Mouse (Mus musculus): ENCODE data around the gene Med9.

The Med9 gene

DNA sequence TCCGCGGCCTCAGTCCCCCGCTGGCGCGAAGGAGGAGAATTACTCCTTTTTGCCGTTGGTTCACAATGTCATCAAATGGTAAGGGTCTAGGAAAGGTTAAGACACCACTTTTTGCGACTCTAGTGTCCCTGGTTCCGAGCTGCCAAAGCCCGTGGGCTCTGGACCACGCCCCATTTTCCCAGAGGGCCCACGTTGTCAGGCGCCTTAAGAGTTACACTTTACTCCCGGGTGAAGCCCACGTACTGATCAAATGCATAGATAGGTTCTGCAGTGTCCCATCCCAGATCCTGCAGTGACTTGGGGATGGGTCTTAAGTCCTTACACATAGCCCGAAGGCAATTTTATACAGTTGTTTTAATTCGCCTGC is 378 bp downstream of the Med9 start:
- DNase-seq = peak; percentile 3

DNA sequence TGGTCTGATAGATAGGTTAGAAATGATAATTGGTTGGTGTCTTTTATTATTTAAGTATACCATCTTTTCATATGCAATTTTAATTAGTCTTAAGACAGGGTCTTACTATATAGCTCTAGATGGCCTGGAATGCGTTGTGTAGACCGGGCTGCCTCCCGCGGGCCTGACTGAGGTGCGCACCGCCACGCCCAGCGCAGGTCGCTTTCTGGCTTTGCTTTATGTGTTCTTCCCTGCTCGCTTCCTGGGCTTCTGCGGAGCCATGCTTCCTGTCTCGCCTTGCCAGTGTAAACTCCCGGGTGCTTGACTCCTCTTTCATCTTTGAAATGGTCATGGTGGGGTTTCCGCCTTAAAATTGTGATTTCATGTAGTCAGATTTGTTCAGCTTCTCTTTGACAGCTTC is 4.9 kb downstream of the Med9 start:
- DNase-seq = no peak

DNA sequence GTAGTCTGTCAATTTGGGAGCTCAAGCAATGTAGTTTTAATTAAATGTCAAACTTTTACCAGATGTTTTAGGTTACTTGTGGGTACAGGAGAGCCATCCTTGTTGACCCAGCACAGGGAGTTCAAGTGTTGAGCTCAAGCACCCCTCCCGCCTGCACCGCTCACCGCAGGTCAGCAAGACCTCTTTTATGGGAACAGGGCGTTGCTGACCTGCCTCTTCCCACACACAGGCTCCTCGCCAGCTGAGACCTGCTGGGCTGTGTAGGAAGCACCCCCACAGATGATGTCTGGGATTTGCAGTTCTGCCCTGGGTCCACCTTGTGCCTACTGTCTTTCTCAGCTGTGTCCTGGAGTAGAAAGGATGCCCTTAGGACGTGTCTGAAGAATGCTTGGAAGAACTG is 8.7 kb downstream of the Med9 start:
- DNase-seq = peak; percentile 34

DNA sequence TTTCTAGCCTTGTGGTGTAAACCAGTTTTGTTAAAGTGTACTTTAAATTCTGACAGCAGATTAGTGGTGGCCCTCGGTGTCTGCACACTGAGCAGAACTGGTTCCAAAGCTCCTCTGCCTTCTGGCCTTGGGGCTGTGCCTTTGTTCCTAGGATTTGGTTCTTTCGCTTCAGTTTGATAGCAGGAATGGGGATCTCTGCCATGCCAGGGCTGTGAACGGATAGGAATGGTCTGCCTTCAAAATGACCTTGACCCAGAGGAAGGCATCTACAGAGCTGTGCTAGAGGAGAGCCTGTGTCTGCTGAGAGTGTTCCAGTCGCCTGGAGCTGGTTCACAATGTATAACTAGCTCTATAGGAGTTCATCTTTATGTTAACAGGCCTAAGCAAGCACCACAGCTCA is 11.4 kb downstream of the Med9 start:
- no peak for DNase-seq

DNA sequence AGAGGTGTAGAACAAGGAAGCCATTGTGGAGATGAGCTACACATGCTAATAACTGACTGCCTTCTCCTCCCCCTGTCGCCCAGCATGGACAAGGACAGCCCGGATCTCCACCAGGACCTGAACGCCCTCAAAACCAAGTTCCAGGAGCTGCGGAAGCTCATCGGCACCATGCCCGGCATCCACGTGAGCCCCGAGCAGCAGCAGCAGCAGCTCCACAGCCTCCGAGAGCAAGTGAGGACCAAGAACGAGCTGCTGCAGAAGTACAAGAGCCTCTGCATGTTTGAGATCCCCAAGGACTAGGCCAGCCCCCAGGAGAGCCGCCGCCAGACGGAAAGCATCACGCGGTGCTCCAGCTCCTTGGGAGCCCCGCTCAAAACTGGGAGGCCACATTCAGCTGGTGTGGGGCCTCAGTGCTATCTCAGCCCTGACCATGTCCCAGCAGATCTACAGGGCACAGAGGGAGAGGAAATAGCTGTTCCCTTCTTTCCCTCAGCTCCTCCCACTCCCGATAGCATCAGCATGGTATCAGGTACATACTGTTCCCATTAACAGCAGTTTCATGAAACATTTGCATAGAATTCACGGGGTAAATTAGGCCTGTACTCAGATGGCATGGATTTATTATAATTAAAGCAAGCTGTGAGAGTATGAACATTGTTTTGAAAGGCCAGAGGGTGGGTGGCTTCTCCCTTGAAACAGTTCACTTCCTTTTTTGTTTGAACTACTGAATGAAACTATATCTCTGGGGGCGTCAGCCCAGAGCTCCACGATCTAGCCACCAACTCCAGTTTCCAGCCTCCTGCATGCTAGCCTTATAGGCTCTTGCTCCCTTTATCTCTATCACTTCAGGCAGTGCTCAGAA is 12.7 kb downstream of the Med9 start:
- no peak for DNase-seq

DNA sequence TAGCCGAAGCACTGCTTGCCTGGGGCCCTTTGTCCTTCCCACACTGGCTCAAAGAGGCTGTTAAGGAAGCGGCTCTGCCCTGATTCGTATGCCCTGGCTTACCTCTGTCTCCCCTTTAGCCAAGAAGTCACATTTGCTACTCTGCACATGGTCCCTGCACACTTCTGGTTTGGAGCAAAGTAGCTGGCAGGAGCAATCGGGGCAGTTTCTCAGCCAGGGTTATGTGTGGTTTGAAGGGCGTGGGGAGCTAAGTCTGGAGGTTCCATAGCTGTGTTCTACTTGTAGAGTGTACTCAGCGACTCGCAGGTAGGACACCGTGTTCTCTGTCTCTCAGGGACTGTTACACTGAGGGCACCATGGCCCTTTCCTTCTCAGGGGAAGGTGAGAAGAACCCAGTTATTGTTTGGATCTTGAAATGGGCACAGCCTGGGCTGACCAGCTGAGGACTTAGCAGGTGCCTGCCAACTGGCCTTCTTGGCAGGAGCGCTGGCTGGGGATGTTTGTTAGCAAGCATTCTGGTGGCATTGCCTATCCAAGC is 13.4 kb downstream of the Med9 start:
- DNase-seq = no peak

DNA sequence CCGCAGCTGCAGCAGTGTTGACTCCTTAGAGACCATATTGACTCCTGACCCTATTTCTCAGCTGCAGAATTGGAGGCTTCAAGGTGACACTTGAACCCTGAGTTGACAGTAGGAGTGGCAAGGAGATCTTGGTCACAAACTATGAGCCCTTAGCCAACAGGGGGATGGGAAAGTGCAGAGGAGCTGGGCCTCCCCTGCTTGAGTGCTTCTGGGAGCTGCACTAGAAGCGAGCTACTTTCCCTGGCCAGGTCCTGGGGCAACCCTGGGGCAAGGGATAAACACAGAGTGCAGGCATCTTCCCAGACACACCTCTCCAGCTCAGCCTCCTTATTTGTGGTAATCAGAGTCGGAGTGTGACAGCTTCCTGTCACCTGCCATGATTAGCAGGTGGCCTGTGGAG is 14.6 kb downstream of the Med9 start:
- DNase-seq = no peak

DNA sequence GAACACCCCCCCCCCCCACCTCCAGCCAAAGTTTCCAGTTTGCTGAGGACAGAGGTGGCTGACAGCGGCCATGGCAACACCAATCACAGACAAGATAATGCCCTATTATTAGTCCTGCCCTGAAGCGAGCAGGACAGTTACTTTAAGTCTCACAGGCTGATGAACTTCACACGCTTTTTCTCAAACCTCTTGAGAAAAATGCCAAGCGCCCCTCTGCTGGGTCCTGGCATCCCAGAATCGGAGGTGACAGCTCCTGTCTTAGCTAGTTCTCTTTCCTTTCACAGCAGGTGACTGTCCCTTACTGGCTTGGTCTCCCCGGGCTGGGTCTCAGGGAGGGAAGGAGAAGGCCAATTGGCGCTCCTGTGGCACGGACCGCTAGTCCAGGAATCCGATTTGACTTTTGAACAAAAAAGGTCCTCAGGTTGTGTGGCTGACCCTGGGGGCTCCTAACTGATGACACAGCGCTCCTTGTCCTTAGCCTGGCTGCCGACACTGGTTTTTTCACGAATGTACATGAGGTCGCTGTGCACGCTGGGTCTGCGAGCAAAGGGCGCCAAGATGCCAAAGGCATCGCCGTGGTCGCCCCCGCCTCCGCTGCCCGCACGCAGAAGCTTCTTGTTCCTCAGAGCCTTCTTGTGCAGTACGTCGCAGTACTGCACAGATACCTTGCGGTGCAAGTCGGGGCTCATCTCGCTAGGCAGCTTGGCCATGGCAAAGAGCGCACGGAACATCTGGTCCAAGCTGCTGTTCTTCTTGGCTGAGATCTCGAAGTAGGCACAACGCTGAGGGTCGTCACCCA is 15.6 kb downstream of the Med9 start:
- no peak for DNase-seq

DNA sequence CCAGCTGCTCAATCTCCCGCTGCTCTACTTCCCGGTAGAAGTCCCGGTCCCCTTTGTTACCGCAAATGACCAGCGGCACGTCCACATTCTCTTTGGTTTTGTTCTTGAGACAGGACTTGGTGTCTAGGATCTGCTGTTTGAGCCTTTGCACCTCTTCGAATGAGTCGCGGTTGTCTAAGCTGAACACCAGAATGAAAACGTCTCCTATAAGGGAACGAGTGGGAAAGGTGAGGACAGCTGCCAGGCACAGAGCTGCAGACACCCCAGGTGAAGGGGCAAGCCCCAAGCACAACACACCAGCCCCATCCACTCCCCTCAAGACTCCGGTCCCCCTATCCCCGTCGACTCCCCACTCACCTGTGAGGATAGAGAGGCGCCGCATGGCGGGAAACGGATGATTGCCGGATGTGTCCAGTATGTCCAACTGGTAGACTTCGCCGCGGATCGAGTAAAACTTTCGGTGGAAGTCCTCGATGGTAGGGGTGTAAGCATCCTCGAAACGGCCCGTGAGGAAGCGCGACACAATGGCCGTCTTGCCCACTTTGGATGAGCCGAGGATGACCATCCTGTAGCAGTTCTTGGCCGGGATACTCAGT is 16.3 kb downstream of the Med9 start:
- DNase-seq = peak; percentile 30

DNA sequence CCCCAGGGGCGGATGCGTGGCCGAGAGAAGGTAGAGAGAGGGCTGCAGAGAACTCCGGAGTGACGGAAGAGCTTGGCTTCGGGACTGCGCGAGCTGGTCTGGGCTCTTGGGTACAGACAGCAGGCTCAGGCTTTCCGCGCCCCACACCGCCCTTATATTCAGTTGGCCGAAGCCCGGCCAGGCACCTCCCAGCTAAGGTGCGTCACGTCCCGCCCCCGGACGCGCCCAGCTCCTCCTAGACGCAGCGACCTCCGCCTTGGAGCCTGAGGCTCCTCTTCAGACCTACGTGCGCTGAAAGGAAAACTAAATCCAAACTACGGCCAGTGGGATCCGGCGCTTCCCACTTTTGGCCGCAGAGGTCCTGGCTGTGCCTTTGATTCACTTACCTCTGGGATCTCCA is 16.8 kb downstream of the Med9 start, which contains the start of gene Rasd1:
TSS of gene Rasd1 (minus strand) at position 127 of the 400 bp plus-strand sequence.
- DNase-seq = peak; percentile 90

DNA sequence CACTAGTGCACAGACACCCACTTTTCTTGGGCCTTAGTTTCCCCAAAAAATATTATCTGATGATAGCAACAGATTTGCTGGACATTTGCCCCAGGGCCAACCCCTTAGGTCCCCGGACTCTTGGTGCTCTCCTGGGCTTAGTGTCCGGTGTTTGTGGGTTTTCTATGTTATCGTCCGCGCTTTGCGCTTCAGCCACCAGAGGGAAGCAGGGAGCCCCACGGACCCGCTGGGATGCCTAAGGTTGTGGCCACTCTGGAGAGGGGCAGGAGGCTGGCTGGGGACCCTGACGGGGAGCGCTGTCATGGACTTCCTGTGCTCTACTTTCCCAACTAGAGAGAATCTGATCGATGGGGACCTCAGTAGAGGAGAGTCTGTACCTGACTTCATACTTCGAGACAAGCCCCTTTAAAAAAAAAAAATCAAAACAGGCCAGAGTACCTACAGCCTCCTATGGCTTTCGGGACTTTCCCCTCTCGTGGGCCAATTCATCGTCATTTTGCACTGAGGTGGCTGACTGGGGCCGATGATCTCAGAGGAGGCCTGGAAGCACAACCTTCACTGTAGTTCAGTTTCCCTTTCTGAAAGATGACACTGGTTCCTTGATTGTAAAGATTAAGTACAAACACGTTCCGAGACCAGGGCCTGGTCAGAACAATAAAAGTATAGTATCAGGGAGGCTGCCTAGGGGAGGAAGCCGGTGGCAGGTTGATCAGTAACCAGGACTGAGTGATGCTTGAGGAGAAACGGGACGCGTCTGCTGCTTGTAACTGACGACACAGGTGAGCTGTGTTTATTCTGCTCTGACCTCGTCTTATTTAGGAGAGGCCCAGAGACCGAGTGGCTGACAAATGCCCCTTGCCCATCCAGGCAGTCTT is 17.5 kb downstream of the Med9 start:
- DNase-seq = peak; percentile 89

DNA sequence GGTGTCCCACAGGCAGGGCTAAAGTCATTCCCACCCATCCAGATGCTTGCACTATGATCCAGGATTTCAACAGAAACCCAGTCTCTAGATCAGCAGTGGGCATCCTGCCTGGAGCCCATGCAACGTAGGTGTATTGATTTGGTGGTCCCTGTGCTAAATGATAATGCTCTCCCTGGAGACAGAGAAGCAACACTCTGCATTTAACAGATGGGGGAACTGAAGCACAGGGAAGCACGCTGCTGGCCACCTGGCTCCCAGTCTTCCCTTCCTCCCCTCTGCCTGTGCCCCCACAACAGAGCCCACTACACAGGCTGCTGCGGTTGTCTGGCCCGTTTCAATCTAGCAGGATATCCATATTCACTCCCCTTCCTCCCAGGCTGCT is 18.1 kb downstream of the Med9 start:
- DNase-seq = no peak

DNA sequence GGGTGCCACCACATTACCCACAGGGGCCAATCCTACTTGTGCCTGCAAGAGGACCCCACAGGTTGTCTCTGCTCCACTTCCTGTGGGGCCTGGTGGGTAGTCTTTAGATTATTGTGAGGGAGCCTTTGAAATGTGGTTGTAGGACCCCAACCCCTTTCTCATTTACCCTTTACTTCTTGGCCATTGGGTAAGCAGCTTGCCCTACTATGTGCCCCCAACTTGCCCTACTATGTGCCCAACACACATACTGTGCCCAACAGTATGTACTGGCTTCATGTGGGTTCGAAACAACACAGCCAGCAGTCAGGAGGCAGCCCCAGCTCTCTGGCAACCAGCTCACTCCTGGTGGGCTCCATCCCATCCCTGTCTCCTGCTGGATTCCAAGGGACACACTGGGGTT is 19.8 kb downstream of the Med9 start:
- DNase-seq = no peak

DNA sequence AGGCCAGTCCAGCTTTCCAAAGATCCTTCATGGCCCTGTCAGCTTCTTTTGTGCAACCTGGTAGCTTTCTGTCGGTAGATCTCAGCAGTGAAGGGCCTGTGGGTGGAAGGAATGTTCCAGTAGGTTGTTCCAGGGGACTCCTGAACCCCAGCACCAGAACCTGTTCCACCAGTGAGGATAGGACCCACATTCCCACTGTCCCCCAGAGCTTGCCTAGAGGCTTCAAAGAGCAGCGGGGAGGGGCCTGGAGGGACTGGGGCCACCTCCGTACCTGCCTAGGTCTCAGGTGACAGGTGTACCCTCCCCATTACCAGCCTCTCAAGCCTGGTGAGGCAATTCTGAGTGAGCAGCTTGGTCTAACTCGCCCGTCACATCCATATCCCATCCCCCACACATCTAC is 22.8 kb downstream of the Med9 start:
- DNase-seq = no peak

DNA sequence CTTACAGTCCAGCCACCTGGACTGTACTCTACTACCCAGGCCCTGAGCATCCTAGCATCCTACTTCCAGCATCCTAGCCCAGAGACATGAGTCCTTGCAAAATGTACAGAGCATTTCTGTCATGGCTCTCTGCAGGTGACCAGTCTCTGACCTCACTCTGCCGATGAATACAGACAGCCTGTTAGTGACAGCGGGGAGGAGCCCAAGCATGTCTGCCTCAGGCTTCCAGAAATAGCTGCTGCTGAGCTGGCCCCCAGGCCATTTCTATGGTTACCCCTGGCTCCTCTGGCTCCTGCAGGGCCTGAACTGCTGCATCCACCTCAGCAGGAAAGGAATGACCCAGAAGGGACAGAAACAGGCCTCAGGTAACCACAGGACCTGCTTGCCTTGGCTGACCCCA is 23.7 kb downstream of the Med9 start:
- no peak for DNase-seq

DNA sequence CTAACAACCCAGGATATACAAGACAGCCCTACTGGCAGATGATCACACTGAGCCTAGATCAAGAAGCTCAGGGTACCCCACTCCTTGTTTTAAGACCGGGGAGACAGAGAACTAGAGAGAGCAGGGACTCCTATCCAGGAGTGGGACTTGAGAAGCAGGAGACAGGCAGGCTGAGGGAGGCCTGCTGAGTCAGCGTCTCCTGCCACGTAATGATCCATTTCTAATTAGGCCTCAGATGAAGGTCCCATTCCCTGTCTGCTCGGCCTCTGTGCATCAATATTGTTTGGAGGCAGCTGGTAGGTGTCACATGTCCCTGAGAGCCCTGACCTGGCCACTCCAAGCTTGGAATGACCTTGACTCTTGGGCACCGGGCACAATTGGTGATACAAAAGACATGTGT is 25.4 kb downstream of the Med9 start:
- no peak for DNase-seq

DNA sequence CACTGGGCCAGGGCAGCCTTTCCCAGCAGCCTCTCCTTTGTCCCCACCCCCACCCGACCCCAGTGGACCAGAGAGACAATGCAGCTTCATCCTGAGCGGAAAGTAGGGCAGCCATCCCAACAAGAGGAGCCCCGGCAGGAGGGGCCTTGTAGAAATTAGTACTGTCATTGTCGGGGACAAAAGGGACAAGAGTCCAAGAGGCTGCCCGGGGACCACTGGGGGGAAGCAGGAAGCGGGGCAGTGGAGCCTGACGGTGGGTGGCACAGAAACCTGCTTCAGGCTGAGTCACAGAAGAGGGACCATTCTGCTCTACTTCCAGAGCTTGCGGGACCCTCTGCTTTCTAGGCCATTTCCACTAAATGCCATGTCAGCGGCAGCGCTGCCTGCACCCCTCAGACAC is 27.2 kb downstream of the Med9 start:
- DNase-seq = no peak

DNA sequence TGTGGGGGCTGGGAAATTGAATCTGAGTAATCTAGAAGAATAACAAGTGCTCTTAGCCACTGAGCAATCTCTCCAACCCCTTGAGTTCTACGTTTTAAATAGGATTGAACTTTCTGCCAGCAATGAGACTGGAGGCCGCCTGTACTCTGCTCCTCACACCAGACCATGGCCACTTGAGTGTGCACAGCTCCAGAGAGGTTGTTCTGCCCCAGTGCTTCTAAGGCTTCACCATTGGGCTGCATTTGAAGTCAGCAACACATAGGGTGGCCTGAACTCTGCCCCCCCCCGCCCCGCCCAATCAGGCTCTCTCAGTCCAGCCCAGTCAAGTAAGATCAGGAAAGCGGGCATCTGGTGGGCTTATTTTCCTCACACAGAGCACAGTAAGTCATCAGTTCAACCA is 29.8 kb downstream of the Med9 start:
- DNase-seq = no peak

DNA sequence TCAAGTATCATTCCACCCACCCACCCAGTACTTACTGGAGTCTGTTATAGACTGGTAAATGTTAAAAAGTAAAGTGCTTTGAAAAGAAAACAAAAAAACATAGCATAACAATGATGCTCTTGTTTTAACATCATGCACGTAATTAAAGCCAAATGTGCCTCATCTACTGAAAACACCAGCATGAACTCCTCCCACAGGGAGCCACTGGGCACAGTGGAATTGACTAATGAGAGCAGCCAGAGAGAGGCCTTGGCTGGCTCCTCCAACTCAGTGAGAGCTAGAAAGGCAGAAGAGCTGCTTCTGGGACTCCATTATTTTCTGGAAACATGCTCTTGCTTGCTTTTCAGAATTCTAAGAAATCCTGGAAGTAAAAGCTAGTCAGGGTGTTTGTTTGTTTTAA is 41.4 kb downstream of the Med9 start:
- no peak for DNase-seq

DNA sequence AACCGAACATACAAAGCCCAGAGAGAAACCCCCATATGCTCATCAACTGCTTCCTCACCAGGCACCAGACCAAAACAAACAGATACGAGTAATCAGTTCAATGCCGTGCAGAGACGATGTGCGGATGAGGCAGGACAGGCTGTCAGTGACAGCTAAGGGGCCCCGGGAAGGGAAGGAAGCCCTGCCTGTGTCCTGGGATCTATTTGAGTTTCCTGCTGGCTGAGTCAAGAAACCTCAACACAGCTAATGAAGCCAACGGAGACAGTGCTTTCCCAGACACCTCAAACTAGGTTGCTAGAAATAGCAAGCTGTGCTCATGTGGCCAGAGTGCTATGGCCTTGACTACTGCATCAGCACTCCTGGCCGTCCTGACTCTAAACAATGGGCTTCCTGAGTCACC is 43.4 kb downstream of the Med9 start:
- DNase-seq = peak; percentile 58

DNA sequence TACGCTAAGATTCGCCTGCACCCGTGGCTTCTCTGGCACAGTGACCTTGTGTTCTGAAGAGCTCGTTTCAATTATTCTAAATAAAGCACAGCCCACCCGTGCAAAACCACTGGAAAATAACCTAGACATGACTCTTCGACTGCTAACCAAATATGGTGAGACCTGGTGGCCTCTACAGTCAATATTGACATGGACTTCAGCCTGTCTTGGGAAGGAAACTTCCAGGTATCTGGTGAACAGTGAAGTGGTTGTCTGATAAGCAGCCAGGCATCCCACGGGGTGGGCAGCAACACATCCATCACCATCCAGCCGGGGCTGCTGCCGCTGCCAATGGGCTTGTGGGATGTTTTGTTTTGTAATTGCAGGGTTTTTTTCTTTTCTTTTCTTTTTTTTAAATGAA is 46.3 kb downstream of the Med9 start:
- no peak for DNase-seq

DNA sequence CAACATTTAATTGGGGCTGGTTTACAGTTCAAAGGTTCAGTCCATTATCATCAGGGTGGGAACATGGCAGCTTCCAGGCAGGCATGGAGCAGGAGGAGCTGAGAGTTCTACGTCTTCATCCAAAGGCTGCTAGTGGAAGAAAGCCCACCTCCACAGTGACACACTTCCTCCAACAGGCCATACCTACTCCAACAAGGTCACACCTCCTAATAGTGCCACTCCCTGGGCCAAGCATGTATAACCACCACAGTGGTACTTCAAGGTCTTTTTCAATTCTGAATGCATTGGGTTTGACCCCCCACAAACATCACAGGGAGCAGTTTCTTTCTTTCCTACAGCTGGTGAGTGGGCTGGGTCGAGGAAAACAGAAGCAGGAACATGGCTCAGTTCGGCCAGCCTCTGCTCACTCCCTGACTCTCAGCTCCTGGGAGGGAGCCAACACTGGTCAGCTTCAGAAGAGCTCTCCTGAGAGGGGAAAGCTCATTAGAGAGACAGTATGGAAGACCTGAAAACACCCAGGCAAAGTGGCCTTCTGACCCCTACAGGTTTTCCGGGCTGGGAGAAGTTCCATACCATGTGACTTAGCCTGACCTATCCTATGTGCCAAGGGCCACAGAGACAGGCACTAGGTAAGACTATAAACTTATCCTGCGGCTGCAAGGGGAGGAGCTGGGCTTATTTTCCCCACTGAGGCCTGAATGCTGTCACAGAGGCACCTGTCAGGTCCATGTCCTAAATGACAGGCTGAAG is 53.4 kb downstream of the Med9 start:
- DNase-seq = no peak

Measured in lung, postnatal 14 days (tissue).